Mouse (Mus musculus) CD4-positive helper T cell, adult 2 months (primary cell): Measurements from ENCODE around the gene B3galt5.
A peak's percentile ranks its signal among the peaks of the same experiment; 100 is the strongest.

Experiments used
- DNase-seq: peaks from one replicate; pipeline ENCODE4 v3.0.0-alpha.2; 2012; ENCODE audit warnings: low read depth, missing footprints, low spot score

Gene B3galt5

DNA sequence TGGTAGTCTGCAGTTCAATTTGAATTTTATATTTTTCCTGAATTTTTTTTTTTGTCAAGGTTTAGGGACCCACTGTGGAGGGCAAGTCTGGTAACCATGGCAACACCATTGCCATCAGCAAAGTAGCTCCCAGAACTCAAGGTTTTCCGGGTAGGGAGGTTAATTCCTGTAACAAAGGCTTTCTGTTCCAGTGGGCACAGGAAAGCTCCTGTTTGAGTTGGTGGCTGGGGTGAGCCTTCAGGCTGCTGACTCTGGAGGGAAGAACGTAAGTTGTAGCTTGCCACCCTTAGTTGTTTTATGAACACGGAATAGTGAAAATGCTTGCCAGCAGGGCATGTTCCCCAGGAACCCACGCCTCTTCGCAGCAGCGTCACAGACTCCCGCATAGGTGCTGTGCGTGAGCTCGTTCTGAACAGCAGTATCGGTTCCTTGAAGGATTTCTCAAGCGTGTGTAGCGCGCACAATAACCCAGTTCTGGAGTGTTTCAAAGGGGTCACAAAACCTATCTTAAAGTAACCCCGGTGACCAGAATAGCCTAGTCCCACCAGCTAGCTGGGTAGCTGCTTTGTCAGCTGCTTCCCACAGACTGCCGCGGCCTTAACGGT, at the start of gene B3galt5:
Gene B3galt5, plus strand, starts transcription at position 436 of the 605 bp plus-strand sequence.
- DNase-seq, result no peak

DNA sequence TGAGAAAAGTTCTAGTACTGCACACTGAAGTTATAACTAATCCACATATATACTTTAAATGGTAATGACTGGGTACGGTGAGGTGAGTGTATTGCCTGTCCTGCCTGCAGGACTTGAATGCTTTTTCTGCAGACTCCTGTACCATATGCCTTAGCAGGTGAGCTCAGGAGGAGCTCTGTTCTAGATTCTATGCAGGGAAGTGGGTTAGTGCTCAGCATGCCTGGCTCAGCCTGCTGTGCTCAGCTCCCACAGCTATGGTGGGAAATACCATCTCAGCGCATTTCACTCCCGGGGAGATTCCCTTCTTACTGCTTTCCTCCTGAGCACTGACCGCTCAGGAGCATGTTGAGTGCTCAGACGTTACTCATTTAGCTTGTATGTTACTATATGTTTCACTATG, 48.0 kb upstream of the B3galt5 start:
- no peak for DNase-seq

DNA sequence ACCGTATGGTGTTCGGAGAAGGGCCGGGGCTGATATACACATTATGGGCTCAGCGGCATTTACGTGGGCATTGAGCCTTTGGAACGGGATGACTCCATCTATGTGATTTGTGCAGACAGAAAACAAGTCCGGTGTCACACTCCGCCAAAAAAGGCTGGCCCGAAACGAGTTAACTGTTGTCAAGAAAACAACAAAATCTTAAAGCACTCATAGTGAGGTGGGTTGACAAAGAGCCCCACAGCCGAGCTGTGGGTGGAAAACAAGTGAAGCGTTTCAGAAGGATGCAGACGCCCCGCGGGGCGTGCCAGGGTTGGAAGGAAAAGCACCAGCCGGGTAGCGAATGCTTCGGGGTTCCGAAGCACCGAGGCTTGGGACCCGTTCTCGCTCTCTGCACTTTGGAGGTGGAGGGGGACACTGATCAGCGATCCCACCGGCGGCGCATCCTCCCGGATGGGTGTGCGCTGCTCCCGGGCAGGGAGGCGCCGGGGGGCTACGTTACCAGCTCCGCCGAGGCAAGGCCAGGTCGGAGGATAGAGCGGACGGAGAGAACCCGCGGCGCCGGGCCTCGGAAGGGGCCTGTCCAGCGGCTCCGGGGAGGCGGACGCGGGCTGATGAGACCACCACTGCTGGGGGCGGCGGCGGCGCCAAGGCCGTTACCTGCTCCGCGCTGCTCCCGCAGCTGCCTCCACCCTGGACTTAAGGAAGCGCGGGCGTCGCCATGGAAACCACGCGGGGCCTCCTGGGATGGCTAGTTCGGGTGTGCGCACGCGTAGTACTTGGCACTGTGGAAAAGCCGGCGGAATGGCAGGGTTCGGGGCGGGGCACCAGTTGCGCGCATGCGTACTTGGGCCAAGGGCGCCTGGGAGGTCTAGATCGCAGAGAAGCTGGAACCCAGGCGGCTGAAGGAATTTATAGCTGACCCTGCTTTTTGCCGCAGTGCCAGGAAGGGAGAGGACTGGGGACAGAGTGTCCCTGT, 43.8 kb upstream of the B3galt5 start, which contains the start of gene Lca5l:
Gene Lca5l, minus strand, starts transcription at position 741 of the 976 bp plus-strand sequence.
- peak; percentile 91 for DNase-seq

DNA sequence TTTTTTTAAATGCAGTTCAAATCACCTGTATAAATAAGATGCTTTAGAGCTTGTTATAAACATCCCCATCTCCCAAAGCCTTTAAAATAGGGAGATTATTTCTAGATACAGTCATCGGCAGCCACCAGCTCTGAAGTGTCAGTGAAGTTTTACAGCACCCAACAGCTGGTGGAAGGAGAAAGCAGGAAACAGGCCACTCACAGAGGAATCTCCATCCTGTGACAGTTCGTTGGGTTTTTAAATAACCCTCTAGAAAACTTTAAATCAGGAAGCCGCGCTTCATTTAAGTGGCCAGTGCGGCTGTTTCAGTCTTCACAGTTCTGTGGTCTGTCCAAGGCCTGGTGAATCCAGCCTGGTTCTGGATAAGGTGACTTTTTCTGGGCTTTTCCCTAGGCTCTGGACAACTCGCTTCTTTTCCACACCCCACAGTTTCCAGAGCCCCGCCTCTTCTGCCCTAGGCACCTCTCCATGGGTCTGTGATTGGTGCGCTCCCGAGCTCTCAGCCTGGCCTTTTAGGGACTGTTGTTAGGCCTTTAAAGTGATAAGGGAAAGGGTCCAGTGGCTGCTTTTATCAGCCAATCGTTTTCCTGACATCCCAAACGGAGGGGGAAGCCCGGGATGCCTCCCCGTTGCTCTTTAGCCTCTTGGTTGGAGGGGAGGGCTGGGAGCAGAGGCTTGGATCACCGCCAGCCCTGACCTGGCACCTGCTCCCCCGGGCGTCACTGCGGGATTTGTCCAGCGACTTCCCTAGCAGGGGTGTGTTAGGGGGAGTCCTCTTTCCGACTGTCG, 35.5 kb upstream of the B3galt5 start, which contains the start of gene Sh3bgr:
Gene Sh3bgr, plus strand, starts transcription at position 538 of the 789 bp plus-strand sequence.
- DNase-seq, result no peak

DNA sequence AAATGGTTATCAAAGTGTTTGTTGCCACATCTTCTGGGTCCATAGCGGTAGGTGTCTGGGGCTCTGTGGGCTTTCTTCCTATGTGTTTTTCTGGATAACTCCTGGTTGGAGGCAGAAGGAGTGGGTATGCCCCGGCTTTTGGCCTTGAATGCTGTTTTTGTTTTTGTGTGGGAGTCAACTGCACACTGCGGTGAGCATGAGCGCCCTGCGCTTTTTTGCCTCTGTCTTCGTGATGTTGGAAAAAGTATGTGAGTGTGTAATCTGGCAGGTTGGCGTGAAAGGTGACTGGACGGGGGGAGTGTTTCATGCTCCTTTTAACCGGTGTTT, 34.9 kb upstream of the B3galt5 start:
- DNase-seq, result no peak

DNA sequence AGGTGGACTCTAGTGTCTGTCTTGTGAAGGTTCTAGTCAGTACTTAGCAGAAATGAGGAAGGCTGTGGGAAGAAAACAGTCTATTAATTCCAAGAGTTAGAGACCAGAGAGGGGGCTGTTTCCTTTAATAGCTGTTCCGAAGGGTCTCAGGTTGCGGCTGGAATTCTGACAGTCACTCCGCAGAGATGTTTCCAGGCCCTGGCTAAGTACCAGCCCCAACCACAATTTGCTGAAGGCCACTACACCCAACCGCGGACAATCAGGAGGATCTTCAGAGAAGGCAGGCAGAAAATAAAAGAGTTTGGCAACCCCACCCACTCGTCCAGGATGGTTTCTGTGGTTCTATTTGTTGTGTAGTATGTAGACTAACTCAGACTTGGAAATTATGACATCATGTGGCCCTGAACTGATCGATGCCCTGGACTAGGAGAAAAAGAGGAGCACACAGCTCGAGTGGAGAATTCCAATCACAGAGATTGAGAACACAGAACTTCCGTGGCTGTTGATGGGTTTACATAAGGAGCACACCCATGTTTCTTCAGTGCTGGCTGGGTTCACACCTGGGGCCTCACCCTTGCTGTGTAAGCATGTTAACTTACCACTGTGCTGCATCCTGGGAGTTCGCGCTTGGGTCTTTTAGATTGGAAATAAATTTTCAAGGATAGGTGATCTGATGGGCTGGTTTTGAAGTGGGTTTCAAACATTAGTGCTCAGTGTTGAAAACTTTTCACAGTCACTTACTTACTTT, 33.9 kb upstream of the B3galt5 start:
- no peak for DNase-seq

DNA sequence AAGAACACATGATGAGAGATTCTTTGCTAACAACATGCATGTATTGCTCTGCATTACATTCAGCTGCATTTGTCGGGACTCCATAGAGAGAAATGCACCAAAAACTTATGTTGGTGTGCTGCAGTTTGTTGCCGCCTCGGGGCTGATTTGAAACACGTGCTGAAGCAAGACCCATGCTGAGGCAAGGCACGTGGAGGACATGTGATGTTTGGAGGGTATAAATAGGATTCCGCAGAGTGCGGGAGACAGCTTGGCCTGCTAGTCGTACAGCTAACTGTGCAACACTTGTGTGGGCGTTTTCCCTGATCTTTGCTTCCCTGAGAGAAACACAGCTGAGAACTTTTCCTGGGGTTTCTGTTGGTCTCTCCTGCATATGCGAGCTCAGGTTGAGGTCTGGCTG, 25.8 kb upstream of the B3galt5 start:
- DNase-seq, result no peak

DNA sequence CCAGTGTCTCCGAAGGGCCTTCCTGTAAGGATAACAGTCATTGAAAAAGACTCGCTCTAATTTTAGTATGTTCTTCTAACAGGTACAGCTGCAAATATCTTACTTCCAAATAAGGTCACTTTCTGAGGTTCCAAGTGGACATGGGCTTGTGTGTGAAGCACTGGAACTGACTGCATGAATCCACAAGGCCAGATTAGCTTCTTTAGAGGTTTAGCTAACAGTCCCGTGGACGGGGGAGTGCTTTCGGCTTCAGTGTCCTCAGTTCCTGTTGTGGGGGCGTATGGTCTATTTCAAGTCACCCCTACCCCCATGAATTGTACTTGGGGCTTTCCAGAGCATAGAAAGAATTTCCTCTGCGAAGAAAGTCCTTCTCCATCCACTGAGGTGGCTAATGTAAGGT, 24.7 kb upstream of the B3galt5 start:
- DNase-seq, result no peak

DNA sequence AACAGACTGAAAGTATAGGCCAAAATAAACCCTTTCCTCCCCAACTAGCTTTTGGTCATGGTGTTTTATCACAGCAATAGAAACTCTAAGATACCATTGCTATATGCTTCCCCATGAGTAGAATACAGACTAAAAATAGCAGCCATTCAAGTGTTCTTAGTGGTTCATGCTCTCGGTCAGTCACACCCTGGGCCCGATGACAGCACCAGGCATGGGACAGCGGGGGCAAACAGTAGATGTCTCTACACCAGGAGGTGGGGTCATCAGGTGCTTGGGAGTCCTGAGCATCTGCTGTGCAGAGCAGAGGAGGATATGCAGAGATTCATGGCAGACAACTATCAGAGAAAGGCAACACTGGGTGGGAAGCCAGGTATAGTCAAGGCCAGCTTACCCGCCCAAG, 22.6 kb upstream of the B3galt5 start:
- no peak for DNase-seq

DNA sequence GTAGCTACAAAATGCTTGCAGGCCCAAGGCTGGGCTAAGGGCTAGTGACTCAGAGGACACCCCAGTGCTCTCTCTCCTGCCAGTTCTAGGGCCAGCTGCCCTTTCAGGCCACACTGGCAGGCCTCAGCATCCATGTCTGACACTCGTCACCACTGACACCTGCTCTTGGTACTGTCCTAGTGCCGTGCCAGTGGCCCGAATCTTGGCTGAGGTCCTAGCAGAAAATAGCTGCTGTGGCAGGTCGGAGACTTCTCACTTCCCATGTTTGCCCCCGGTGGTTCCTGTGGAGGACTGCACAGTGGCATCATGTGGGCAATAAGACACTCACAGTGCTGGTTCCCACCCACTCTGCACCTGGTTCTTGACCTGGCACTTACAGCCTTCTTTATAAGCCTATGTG, 14.1 kb upstream of the B3galt5 start:
- DNase-seq, result no peak

DNA sequence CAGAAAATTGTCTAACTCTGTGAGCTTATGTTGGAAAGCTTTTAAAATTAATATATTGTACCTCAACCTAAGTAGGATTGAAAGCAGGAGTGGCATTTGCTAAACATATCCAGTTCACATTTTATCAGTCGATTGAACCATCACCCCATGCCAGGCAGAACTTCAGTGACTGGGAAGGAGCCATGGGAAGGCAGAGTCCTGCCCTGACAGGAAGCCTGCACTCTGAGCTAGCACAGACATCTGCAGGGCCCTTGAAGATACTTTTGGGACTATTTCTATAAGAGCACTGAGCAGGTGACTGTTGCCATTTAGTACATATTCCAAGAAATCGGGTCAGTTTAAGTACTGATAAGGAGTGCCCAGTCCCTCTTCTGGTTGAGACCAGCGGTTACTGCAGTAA, 13.6 kb upstream of the B3galt5 start:
- no peak for DNase-seq

DNA sequence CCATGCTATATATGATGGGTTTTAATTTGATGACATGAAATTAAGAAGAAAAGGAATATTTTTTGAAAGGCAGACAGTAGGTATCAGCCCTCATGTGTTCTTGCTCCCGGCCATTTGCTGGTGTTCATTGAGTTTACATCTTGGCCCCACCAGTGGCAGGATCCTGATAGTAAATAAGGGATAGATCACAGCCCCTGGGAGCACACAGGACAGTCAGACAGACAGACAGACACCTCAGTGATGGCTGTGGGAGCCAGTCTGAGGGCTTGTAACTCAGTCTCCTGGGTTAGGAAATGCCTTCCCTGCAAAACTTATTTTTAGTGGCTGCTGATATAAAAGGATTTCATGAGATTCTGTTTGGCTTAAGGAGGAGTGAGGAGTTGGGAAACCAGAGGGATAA, 13.1 kb upstream of the B3galt5 start:
- no peak for DNase-seq

DNA sequence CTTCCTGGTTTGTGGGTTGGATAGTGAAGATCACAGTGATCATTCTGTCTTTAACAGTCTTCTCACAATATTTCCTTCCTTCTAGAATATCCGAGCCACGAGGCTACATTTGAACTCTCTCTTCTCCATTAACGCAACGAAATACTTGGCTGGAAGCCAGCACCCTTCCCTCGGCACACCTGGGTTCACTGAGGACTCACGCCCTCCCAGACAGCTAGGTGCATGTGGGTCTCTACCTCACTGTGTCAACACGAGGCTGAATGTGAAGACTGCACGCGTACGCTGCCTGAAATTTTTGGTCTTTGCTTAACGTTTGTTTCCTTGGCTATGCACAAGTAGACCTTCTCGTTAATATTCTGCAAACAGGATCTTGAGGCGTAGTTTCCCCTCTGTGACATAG, 7.2 kb upstream of the B3galt5 start:
- DNase-seq, result no peak

DNA sequence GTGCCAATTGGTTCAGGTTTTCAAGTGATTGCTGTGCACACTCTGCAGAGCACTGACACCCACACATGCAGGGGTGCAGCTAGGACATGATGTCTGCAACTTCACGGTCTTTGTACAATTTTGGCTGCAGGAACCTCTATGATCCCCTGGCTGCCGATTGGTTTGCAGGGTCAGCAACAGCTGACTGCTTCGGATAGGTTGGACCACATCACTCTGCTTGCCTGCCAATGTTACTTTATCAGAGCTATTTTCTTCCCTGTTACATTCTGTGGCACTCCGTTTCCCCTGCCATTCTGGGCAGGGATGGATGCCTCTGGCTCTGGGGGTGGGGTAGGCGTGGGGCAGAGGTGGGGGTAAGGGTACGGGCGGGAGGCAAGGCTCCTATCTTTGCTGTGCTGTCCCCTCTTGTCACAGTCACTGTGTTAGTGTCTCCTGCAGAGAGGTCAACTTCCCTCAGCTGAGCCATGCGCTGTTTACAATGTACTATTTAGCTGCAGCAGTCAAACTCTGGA, 6.5 kb upstream of the B3galt5 start:
- DNase-seq, result no peak

DNA sequence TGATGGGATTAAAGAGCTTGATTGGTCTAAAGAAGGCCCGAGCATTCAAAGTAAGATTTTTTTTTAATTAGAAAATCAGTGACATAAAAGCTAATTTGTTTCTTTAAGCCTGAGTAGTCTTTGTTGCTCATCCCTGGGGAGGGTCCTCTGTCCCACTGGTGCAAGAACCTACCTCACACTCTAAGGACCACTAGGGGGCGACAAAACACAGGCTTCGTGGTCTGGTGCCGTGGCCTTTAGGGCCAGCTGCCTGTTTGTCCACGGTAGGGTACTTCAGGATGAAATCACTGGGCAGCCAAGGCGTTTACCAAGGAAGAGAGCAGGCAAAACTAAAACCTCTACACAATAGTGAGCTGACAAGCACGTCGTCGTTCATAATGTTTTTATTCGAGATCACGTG, 5.2 kb upstream of the B3galt5 start:
- peak; percentile 71 for DNase-seq

DNA sequence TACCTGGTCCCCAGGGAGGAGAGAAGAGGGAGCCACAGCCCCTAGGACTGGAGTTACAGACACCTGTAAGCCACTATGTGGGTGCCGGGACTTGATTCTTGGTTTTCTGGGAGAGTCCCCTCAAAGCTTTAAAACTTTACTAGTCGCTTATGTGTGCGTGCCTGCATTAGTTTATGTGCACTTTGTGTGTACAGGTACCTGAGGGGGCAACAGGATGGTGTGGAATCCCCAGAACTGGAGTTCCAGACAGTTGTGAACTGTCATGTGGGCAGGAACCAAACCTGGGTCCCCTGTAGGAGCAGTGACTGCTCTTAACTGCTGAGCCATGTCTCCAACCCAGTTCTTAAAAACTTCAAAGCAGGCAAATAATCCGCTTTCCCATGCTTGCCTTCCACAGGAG, 4.3 kb upstream of the B3galt5 start:
- no peak for DNase-seq

DNA sequence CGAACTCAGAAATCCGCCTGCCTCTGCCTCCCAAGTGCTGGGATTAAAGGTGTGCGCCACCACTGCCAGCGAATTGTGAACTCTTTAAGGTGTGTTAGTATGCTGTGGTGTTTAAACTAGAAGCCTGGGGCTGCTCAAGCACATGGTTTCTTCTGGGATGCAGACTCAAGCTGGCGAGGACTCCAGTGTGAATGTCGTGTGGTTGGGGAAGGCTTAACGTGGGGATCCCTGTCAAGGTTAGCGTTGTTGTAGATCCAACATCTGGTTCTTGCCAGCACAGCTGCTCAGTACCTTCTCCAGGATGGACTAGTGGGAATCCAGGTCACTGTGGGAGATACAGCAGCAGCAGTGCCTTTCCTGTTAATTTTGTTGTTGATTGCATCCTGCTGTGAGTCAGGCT, 3.6 kb upstream of the B3galt5 start:
- no peak for DNase-seq

DNA sequence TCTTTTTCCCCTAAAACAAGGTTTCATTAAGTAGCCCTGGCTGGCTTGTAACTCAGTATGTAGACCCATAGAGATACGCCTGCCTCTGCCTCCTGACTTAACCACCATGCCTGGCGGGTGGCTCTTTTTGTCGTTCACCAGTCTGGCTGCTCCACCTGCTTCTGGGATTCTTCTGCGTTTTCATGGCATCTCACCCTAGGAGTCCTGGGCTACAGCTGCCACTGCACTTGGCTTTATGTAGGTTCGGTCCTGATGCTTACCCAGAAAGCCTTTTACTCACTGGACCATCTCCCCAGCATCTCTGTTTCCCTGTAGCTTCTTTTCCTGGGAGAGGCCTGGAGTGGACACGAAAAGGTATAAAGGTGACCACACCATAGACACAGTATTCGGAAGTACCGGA, 1.6 kb upstream of the B3galt5 start:
- DNase-seq, result no peak

DNA sequence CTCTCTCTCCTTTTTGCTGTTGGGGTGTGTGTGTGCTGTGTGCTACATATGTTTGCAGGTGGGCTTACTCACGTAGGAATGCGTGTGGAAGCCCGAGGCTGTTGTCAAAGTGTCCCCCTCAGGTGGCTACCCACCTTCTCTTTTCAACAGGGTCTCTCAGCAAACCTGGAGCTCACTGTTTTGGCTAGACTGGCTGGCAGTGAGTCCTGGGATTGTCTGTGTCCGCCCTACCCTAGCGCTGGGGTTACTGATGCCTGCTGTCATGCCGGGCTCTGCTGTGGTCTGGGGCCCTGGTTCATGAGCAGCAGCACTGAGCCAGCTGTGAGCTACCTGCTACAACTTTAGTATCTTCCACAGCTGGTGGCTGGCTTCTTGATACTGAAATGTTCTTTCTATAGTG, 8.9 kb downstream of the B3galt5 start:
- no peak for DNase-seq

DNA sequence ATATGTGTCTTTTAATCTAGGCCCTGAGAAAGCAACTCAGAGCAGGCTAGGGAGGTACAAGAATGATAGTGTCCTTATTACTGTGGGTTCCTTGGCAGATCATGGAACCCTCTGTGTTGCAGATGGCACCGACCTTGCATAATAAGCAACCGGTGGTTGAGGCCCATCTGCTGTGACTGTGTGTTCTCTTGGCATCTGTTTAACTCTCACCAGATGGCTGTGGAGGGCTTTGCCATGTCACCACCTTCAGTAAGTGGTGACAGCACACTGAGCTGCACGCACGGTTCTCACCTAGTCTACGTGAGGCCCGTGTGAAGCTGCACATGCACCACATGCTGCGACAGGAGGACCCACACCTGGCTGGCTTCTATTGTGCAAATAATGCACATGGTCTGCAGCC, 14.0 kb downstream of the B3galt5 start:
- no peak for DNase-seq

DNA sequence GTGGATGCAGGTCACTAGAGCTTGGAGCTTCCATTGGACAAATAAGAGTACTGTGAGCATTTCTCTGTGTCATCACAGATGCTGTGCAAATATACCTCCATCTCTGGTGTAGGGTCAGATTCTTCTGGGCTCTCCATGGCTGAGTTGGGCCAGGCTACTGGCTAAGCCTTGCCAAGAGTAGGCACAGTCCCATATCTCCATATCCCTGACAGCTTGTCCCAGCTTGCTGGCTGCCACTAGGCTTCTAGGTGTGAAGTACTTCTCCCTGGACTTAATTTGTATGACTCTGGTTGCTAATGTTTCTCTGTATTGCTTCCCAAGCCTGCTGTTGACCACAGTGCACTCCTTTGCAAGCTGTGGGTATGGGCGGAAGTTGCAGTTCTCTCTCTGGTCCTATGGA, 16.5 kb downstream of the B3galt5 start:
- DNase-seq, result no peak
